Mouse (Mus musculus): Measurements from ENCODE around the gene Wwox. TPM values are rescaled to one million over a fixed set of nuclear protein-coding genes. Genes with fewer than 3 reads are reported as not detected.

Gene Wwox
- polyA plus RNA-seq, 1 experiment from 2014 or later: 12.9 TPM

- Histone ChIP-seq H3K36me3 (ENCODE audit: control insufficient read depth, insufficient read depth, low read length) (no peaks in the 10 kb centered on the region), H3K9ac (ENCODE audit: low read length) (no peak overlapping the region), H3K27ac (ENCODE audit: low read length) (no peak overlapping the region), H3K9me3 (replicated peaks; ENCODE audit: control insufficient read depth, low read length) (no peaks in the 10 kb centered on the region), H3K27me3 (ENCODE audit: control insufficient read depth, insufficient read depth, low read length) (no peaks in the 10 kb centered on the region), H3K4me3 (replicated peaks; ENCODE audit: low read length) (no peak overlapping the region), H3K4me1 (ENCODE audit: control insufficient read depth, insufficient read depth, low read length) (no peaks in the 10 kb centered on the region), H3K4me2 (ENCODE audit: low read depth, low read length) (no peak overlapping the region)
- ATAC-seq (ENCODE audit: insufficient read depth, low FRiP score): no peak
- WGBS: 81% methylated on average over 10 of the region's 10 CpGs
Measured at GRCm38 (mm10) chr8:114986971-114987370, 547.5 kb downstream of the Wwox start.

GRCm38 (mm10) chr8:114990865-114991613 is 551.6 kb downstream of the Wwox start:
- no peak for ATAC-seq (ENCODE audit: insufficient read depth, low FRiP score)
- H3K4me3 ChIP-seq (replicated peaks; ENCODE audit: low read length): no peak overlapping the region
- no peak overlapping the region for H3K4me2 ChIP-seq (ENCODE audit: low read depth, low read length)
- H3K27me3 ChIP-seq (ENCODE audit: control insufficient read depth, insufficient read depth, low read length): no peaks in the 10 kb centered on the region
- H3K9ac ChIP-seq (ENCODE audit: low read length): no peak overlapping the region
- WGBS: 77% methylated on average over 13 of the region's 13 CpGs
- no peaks in the 10 kb centered on the region for H3K9me3 ChIP-seq (replicated peaks; ENCODE audit: control insufficient read depth, low read length)
- no peaks in the 10 kb centered on the region for H3K36me3 ChIP-seq (ENCODE audit: control insufficient read depth, insufficient read depth, low read length)
- H3K4me1 ChIP-seq (ENCODE audit: control insufficient read depth, insufficient read depth, low read length): no peaks in the 10 kb centered on the region
- no peak overlapping the region for H3K27ac ChIP-seq (ENCODE audit: low read length)

GRCm38 (mm10) chr8:115000736-115001135 is 561.3 kb downstream of the Wwox start:
- no peaks in the 10 kb centered on the region for H3K4me1 ChIP-seq (ENCODE audit: control insufficient read depth, insufficient read depth, low read length)
- H3K36me3 ChIP-seq (ENCODE audit: control insufficient read depth, insufficient read depth, low read length): no peaks in the 10 kb centered on the region
- no peak overlapping the region for H3K4me2 ChIP-seq (ENCODE audit: low read depth, low read length)
- H3K27ac ChIP-seq (ENCODE audit: low read length): no peak overlapping the region
- no peaks in the 10 kb centered on the region for H3K9me3 ChIP-seq (replicated peaks; ENCODE audit: control insufficient read depth, low read length)
- H3K9ac ChIP-seq (ENCODE audit: low read length): no peak overlapping the region
- whole genome bisulfite sequencing: 79% methylated on average over 11 of the region's 11 CpGs
- no peaks in the 10 kb centered on the region for H3K27me3 ChIP-seq (ENCODE audit: control insufficient read depth, insufficient read depth, low read length)
- no peak for ATAC-seq (ENCODE audit: insufficient read depth, low FRiP score)
- no peak overlapping the region for H3K4me3 ChIP-seq (replicated peaks; ENCODE audit: low read length)

- no peak overlapping the region for H3K4me3 ChIP-seq (replicated peaks; ENCODE audit: low read length)
- no peaks in the 10 kb centered on the region for H3K27me3 ChIP-seq (ENCODE audit: control insufficient read depth, insufficient read depth, low read length)
- no peaks in the 10 kb centered on the region for H3K9me3 ChIP-seq (replicated peaks; ENCODE audit: control insufficient read depth, low read length)
- WGBS: 73% methylated on average over 3 of the region's 3 CpGs
- H3K4me2 ChIP-seq (ENCODE audit: low read depth, low read length): no peak overlapping the region
- ATAC-seq (ENCODE audit: insufficient read depth, low FRiP score): no peak
- H3K4me1 ChIP-seq (ENCODE audit: control insufficient read depth, insufficient read depth, low read length): peaks cover 13% of the 10 kb centered on the region
- no peaks in the 10 kb centered on the region for H3K36me3 ChIP-seq (ENCODE audit: control insufficient read depth, insufficient read depth, low read length)
- H3K27ac ChIP-seq (ENCODE audit: low read length): no peak overlapping the region
- H3K9ac ChIP-seq (ENCODE audit: low read length): no peak overlapping the region
Measured at GRCm38 (mm10) chr8:115005021-115005420, 565.6 kb downstream of the Wwox start.

- Histone ChIP-seq H3K36me3 (ENCODE audit: control insufficient read depth, insufficient read depth, low read length) (no peaks in the 10 kb centered on the region), H3K27ac (ENCODE audit: low read length) (no peak overlapping the region), H3K4me3 (replicated peaks; ENCODE audit: low read length) (no peak overlapping the region), H3K9ac (ENCODE audit: low read length) (no peak overlapping the region; the same call in 1 of the 2 replicates), H3K9me3 (replicated peaks; ENCODE audit: control insufficient read depth, low read length) (no peaks in the 10 kb centered on the region), H3K4me2 (ENCODE audit: low read depth, low read length) (no peak overlapping the region), H3K4me1 (ENCODE audit: control insufficient read depth, insufficient read depth, low read length) (peaks cover 13% of the 10 kb centered on the region), H3K27me3 (ENCODE audit: control insufficient read depth, insufficient read depth, low read length) (no peaks in the 10 kb centered on the region)
- no peak for ATAC-seq (ENCODE audit: insufficient read depth, low FRiP score)
- 71% methylated on average over 8 of the region's 8 CpGs for WGBS
Measured at GRCm38 (mm10) chr8:115006561-115006960, 567.1 kb downstream of the Wwox start.

- Histone ChIP-seq H3K27ac (ENCODE audit: low read length) (no peak overlapping the region), H3K4me3 (replicated peaks; ENCODE audit: low read length) (no peak overlapping the region), H3K4me2 (ENCODE audit: low read depth, low read length) (no peak overlapping the region), H3K4me1 (ENCODE audit: control insufficient read depth, insufficient read depth, low read length) (peaks cover 13% of the 10 kb centered on the region), H3K9ac (ENCODE audit: low read length) (no peak overlapping the region), H3K36me3 (ENCODE audit: control insufficient read depth, insufficient read depth, low read length) (no peaks in the 10 kb centered on the region), H3K27me3 (ENCODE audit: control insufficient read depth, insufficient read depth, low read length) (no peaks in the 10 kb centered on the region), H3K9me3 (replicated peaks; ENCODE audit: control insufficient read depth, low read length) (no peaks in the 10 kb centered on the region)
- ATAC-seq (ENCODE audit: insufficient read depth, low FRiP score): no peak
- 67% methylated on average over 7 of the region's 7 CpGs for WGBS
Measured at GRCm38 (mm10) chr8:115007280-115007679, 567.8 kb downstream of the Wwox start.

GRCm38 (mm10) chr8:115008624-115009620 is 569.5 kb downstream of the Wwox start:
- Histone ChIP-seq H3K27me3 (ENCODE audit: control insufficient read depth, insufficient read depth, low read length) (no peaks in the 10 kb centered on the region), H3K4me1 (ENCODE audit: control insufficient read depth, insufficient read depth, low read length) (peaks cover 13% of the 10 kb centered on the region), H3K9me3 (replicated peaks; ENCODE audit: control insufficient read depth, low read length) (no peaks in the 10 kb centered on the region), H3K27ac (ENCODE audit: low read length) (peak overlapping the region; percentile 68), H3K4me2 (ENCODE audit: low read depth, low read length) (no peak overlapping the region), H3K9ac (ENCODE audit: low read length) (no peak overlapping the region), H3K4me3 (replicated peaks; ENCODE audit: low read length) (no peak overlapping the region), H3K36me3 (ENCODE audit: control insufficient read depth, insufficient read depth, low read length) (no peaks in the 10 kb centered on the region)
- WGBS: 70% methylated on average over 9 of the region's 9 CpGs
- no peak for ATAC-seq (ENCODE audit: insufficient read depth, low FRiP score)

GRCm38 (mm10) chr8:115009897-115010768 is 570.7 kb downstream of the Wwox start:
- Histone ChIP-seq H3K27ac (ENCODE audit: low read length) (peak overlapping the region; percentile 83), H3K27me3 (ENCODE audit: control insufficient read depth, insufficient read depth, low read length) (no peaks in the 10 kb centered on the region), H3K4me2 (ENCODE audit: low read depth, low read length) (peak overlapping the region; percentile 7; the same call in 1 of the 2 replicates), H3K4me3 (replicated peaks; ENCODE audit: low read length) (no peak overlapping the region), H3K36me3 (ENCODE audit: control insufficient read depth, insufficient read depth, low read length) (no peaks in the 10 kb centered on the region), H3K9me3 (replicated peaks; ENCODE audit: control insufficient read depth, low read length) (no peaks in the 10 kb centered on the region), H3K4me1 (ENCODE audit: control insufficient read depth, insufficient read depth, low read length) (peaks cover 13% of the 10 kb centered on the region), H3K9ac (ENCODE audit: low read length) (peak overlapping the region; percentile 37; the same call in 1 of the 2 replicates)
- ATAC-seq (ENCODE audit: insufficient read depth, low FRiP score): peak; percentile 34; the same call in 1 of the 2 replicates
- WGBS: 17% methylated on average over 9 of the region's 9 CpGs

Measured in stomach, embryonic 16.5 days (tissue).